Mouse (Mus musculus) ES-Bruce4 (cell line): ENCODE results near the gene Cnih1. TPM values are rescaled to one million over a fixed set of nuclear protein-coding genes. Genes with fewer than 3 reads are reported as not detected.
"Not testable (repeated sequence)": the region's sequence is repeated elsewhere in the genome, so short reads cannot be mapped to it uniquely, and the experiment has no call there.

ENCODE experiments used
- H3K27ac ChIP-seq: 2 replicates; pipeline ENCODE4 v1.5.1; 2012; ENCODE audit warnings: low read length, inconsistent platforms; ENCODE audit not compliant: insufficient read depth
- H3K27me3 ChIP-seq: 2 replicates; pipeline ENCODE4 v1.6.1; 2012; ENCODE audit warnings: mild to moderate bottlenecking, low read length, inconsistent platforms; ENCODE audit not compliant: control insufficient read depth, poor library complexity, insufficient read depth, severe bottlenecking
- H3K36me3 ChIP-seq: 2 replicates; pipeline ENCODE4 v1.6.1; 2012; ENCODE audit warnings: inconsistent platforms, mild to moderate bottlenecking, low read length, moderate library complexity; ENCODE audit not compliant: control insufficient read depth, poor library complexity, insufficient read depth, severe bottlenecking
- H3K4me1 ChIP-seq: one replicate; pipeline ENCODE4 v1.8.1; 2011; ENCODE audit warnings: low read length; ENCODE audit not compliant: control insufficient read depth, insufficient read depth
- H3K4me3 ChIP-seq: 2 replicates; pipeline ENCODE4 v1.5.1; 2011; ENCODE audit warnings: low read depth, mild to moderate bottlenecking, low read length
- H3K9ac ChIP-seq: 2 replicates; pipeline ENCODE4 v1.6.1; 2012; ENCODE audit warnings: low read depth, mild to moderate bottlenecking, inconsistent platforms; ENCODE audit not compliant: poor library complexity, severe bottlenecking
- H3K9me3 ChIP-seq: replicated peaks from 2 replicates; pipeline ENCODE4 v1.6.1; 2012; ENCODE audit warnings: mild to moderate bottlenecking, low read length, inconsistent platforms; ENCODE audit not compliant: control insufficient read depth, poor library complexity, insufficient read depth, severe bottlenecking
- CTCF ChIP-seq: IDR thresholded peaks from one replicate; pipeline ENCODE4 v1.8.1; 2011; ENCODE audit warnings: low read depth, low read length
- EP300 ChIP-seq: IDR thresholded peaks from 2 replicates; pipeline ENCODE4 v1.6.1; 2011; ENCODE audit warnings: low read depth, low read length; ENCODE audit not compliant: insufficient read depth
- POLR2A ChIP-seq: IDR thresholded peaks from one replicate; pipeline ENCODE4 v1.8.1; 2011; ENCODE audit warnings: low read length; ENCODE audit not compliant: insufficient read depth
- polyA plus RNA-seq: library from polyadenylated mRNA; stranded (reverse); fragments of >200 nt; gene quantifications from 2 replicates; pipeline ENCODE4 v1.2.4, GENCODE M21; 2011; ENCODE audit warnings: low read depth; ENCODE audit not compliant: missing spikeins, insufficient read depth, insufficient read length

The Cnih1 gene
- polyA plus RNA-seq, 1 experiment, result 163 TPM

GRCm38 (mm10) chr14:46745413-46745812 is 42.8 kb downstream of the Cnih1 start:
- H3K9me3 ChIP-seq, result no peaks in the 10 kb centered on the region
- H3K4me3 ChIP-seq, result 0 out of 2 replicates have a peak overlapping the region, but pooled peaks have one; percentile 6
- no peaks in the 10 kb centered on the region for H3K4me1 ChIP-seq
- H3K9ac ChIP-seq, result no peak overlapping the region
- H3K27ac ChIP-seq, result no peak overlapping the region
- H3K27me3 ChIP-seq, result no peaks in the 10 kb centered on the region
- no peak for TF ChIP-seq POLR2A
- TF ChIP-seq EP300, result no peak
- TF ChIP-seq CTCF, result no peak
- no peaks in the 10 kb centered on the region for H3K36me3 ChIP-seq

GRCm38 (mm10) chr14:46742674-46743073 is 45.5 kb downstream of the Cnih1 start:
- H3K9me3 ChIP-seq, result no peaks in the 10 kb centered on the region
- no peak overlapping the region for H3K9ac ChIP-seq
- no peak for TF ChIP-seq POLR2A
- no peak for TF ChIP-seq CTCF
- TF ChIP-seq EP300, result no peak
- H3K27me3 ChIP-seq, result no peaks in the 10 kb centered on the region
- no peaks in the 10 kb centered on the region for H3K36me3 ChIP-seq
- H3K4me3 ChIP-seq, result no peak overlapping the region
- H3K27ac ChIP-seq, result no peak overlapping the region
- no peaks in the 10 kb centered on the region for H3K4me1 ChIP-seq

GRCm38 (mm10) chr14:46737346-46737745 is 50.9 kb downstream of the Cnih1 start:
- not testable (repeated sequence) for H3K9me3 ChIP-seq, H3K36me3 ChIP-seq, H3K4me3 ChIP-seq, H3K9ac ChIP-seq, H3K4me1 ChIP-seq, H3K27ac ChIP-seq, H3K27me3 ChIP-seq

GRCm38 (mm10) chr14:46736366-46736765 is 51.8 kb downstream of the Cnih1 start:
- no peak for TF ChIP-seq EP300
- no peak for TF ChIP-seq CTCF
- TF ChIP-seq POLR2A, result no peak
- no peaks in the 10 kb centered on the region for H3K4me1 ChIP-seq
- H3K9me3 ChIP-seq, result peaks cover 4% of the 10 kb centered on the region; the same call in 1 of the 2 replicates
- H3K4me3 ChIP-seq, result no peak overlapping the region
- H3K27ac ChIP-seq, result no peak overlapping the region
- H3K27me3 ChIP-seq, result no peaks in the 10 kb centered on the region
- H3K9ac ChIP-seq, result no peak overlapping the region
- no peaks in the 10 kb centered on the region for H3K36me3 ChIP-seq

- H3K4me3 ChIP-seq, result no peak overlapping the region
- H3K36me3 ChIP-seq, result no peaks in the 10 kb centered on the region
- H3K27me3 ChIP-seq, result no peaks in the 10 kb centered on the region
- H3K4me1 ChIP-seq, result no peaks in the 10 kb centered on the region
- TF ChIP-seq POLR2A, result no peak
- no peak for TF ChIP-seq CTCF
- no peak for TF ChIP-seq EP300
- peaks cover 4% of the 10 kb centered on the region; the same call in 1 of the 2 replicates for H3K9me3 ChIP-seq
- no peak overlapping the region for H3K27ac ChIP-seq
- H3K9ac ChIP-seq, result no peak overlapping the region
These were observed 53.3 kb downstream of the Cnih1 start for GRCm38 (mm10) chr14:46734761-46735455.

GRCm38 (mm10) chr14:46734262-46734661 is 53.9 kb downstream of the Cnih1 start:
- Histone ChIP-seq H3K4me3 (no peak overlapping the region), H3K9me3 (peaks cover 4% of the 10 kb centered on the region; the same call in 1 of the 2 replicates), H3K27ac (no peak overlapping the region), H3K9ac (no peak overlapping the region), H3K27me3 (no peaks in the 10 kb centered on the region), H3K36me3 (no peaks in the 10 kb centered on the region), H3K4me1 (no peaks in the 10 kb centered on the region)
- TF ChIP-seq CTCF (no peak), POLR2A (no peak), EP300 (no peak)
